Mouse (Mus musculus) forebrain, embryonic 10.5 days (tissue): ENCODE results near the gene Plekhh1. TPM values are rescaled to one million over a fixed set of nuclear protein-coding genes. Genes with fewer than 3 reads are reported as not detected.
"Not testable (repeated sequence)": the region's sequence is repeated elsewhere in the genome, so short reads cannot be mapped to it uniquely, and the experiment has no call there.

Source experiments
- DNase-seq: peaks from one replicate; pipeline ENCODE4 v3.0.0-alpha.2; 2017; ENCODE audit warnings: low spot score; ENCODE audit errors: extremely low spot score
- H3K27ac ChIP-seq: fragments of 300-500 bp; sonication (generic); 2 replicates; pipeline ENCODE4 v1.5.1; 2016; ENCODE audit warnings: mild to moderate bottlenecking
- H3K27me3 ChIP-seq: fragments of 300-500 bp; sonication (generic); 2 replicates; pipeline ENCODE4 v1.6.1; 2016; ENCODE audit warnings: mild to moderate bottlenecking; ENCODE audit not compliant: poor library complexity, severe bottlenecking
- H3K36me3 ChIP-seq: fragments of 300-500 bp; sonication (generic); replicated peaks from 2 replicates; pipeline ENCODE4 v1.6.1; 2016; ENCODE audit warnings: mild to moderate bottlenecking, moderate library complexity
- H3K4me1 ChIP-seq: fragments of 300-500 bp; sonication (generic); 2 replicates; pipeline ENCODE4 v1.6.1; 2016
- H3K4me3 ChIP-seq: fragments of 300-500 bp; sonication (generic); 2 replicates; pipeline ENCODE4 v1.5.1; 2016; ENCODE audit warnings: mild to moderate bottlenecking, moderate library complexity
- H3K9me3 ChIP-seq: fragments of 300-500 bp; sonication (generic); 2 replicates; pipeline ENCODE4 v1.6.1; 2016; ENCODE audit warnings: mild to moderate bottlenecking, moderate library complexity
- WGBS: fragments of 180-500 bp; shearing (Covaris S2); methylation state at CpG from one replicate; pipeline ENCODE4 v1.1.7; 2016; 5-methylcytosine and 5-hydroxymethylcytosine counted together
- polyA plus RNA-seq: library from polyadenylated mRNA; unstranded; fragments of >200 nt; fragmentation: Nextera tagmentation; extraction: Ambion mirVana; gene quantifications from 2 replicates; pipeline ENCODE4 v1.2.1, GENCODE M21; 2016

Plekhh1 gene
- polyA plus RNA-seq, 1 experiment from 2014 or later = 6.6 TPM

DNA sequence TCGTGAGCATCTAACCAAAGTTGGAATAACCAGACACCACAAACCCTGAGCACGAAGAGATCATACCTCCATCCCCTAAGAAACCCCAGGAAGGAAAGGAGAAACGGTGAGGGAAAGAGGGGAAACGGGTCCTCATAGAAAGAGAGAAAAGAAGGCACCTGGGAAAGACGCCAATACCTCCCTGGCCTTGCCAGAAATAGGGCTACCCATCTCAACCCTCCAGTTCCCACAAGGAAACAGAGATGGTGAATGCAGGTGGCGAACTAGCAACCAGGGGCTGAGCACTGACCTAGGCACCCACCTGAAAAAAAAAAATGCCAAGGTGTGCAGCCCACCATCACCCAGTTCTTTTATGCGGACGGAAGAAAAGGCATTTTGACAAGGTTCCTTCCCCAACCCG, 22.9 kb upstream of the Plekhh1 start:
- peaks cover 18% of the 10 kb centered on the region for H3K4me1 ChIP-seq
- DNase-seq = no peak
- peak overlapping the region; percentile 96 for H3K4me3 ChIP-seq
- H3K27me3 ChIP-seq = peaks cover 38% of the 10 kb centered on the region
- no peaks in the 10 kb centered on the region for H3K9me3 ChIP-seq
- 33% methylated on average over 9 of the region's 9 CpGs for WGBS
- peak overlapping the region; percentile 87; the same call in 1 of the 2 replicates for H3K27ac ChIP-seq
- H3K36me3 ChIP-seq = no peaks in the 10 kb centered on the region

DNA sequence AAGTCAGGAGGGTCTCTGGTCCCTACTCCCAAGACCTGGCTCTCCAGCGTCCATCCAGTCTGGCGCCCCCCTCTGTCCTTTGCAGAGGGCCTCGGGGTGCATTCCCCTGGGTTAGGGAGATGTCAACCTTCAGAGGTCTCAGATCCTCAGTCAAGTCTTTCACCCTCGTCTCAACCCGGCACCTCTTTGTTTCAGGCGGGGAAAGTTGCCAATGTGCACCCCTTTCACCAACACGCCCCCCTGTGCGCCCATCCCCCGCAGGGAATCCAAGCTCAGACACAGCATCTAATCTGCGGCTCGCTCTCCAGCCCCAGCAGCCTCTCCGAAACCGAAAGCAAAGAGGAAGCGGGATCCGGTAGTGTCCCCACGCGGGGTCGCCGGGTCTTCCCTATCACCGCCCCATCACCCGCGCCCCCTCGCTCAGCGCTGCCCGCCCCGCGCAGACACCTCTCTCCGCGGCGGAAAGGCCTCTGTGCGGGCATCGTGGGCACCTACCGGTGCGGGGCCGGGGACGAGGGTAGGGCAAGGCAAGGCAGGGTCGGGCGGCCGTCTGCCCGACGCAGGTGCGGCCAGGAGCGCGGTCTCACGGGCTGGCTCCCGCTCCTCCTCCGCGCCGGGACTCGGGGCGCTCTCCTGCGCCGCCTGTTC, 22.4 kb upstream of the Plekhh1 start:
- Histone ChIP-seq H3K4me1 (peaks cover 21% of the 10 kb centered on the region), H3K27me3 (peaks cover 38% of the 10 kb centered on the region), H3K4me3 (peak overlapping the region; percentile 96), H3K36me3 (no peaks in the 10 kb centered on the region), H3K27ac (peak overlapping the region; percentile 87), H3K9me3 (no peaks in the 10 kb centered on the region)
- under 1% methylated on average over 53 of the region's 53 CpGs for WGBS
- peak; percentile 48 for DNase-seq

DNA sequence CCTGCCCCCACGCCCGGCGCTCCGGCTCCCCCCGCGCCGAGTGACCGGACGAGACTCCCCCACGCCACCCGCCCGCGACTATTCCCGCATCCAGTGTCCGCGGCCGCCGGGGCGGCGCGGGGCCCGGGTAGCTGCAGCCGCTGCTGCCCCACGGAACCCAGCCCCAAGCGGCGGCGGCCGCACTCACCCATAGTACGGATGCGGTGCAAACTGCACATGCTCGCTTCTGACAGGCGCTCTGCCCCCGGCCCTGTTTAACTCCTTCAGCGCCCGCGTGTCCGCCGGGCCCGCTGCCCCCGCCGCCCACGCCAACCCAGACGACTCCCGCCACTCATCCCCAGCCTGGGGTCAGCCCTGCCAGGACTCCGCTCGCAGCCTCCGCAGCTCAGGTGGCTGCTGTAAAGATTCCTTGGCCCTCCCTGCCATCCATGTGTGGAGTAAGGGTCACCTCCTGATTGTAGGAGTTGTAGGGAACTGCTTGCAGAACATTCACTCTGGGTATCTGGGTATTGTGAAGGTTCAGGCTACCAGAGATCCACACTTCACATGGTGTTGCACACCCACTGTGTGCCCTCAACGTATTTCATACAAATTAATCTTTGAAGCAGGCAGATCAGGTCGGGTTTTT, 21.7 kb upstream of the Plekhh1 start, which contains the start of gene Tmem229b:
Gene Tmem229b, minus strand, starts transcription at position 502 of the 628 bp plus-strand sequence.
- no peaks in the 10 kb centered on the region for H3K36me3 ChIP-seq
- peak within 1 kb of the TSS; percentile 87 for H3K27ac ChIP-seq
- peak within 1 kb of the TSS; percentile 96 for H3K4me3 ChIP-seq
- 1% methylated on average over 49 of the region's 49 CpGs for WGBS
- DNase-seq = peak; percentile 67
- no peaks in the 10 kb centered on the region for H3K9me3 ChIP-seq
- peaks cover 21% of the 10 kb centered on the region for H3K4me1 ChIP-seq
- peaks cover 38% of the 10 kb centered on the region for H3K27me3 ChIP-seq

DNA sequence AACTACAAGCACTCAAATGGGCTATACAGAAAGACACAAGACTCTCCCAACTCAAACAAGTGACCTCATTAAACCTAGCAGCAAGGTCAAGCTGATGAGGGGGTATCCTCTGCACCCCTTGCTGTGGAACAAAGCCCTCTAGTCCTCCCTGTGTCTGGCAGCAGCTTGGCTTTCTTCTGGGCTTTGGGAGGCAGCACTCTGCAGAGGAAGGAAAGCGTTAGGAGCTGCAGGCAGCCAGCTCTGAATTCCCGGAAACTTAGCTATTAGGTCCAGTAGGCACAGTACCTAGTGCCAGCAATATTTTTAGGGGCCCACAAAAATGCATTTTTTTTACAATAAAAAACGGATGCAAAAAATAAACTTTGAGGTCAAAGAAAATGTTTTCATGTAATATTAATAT, 18.4 kb upstream of the Plekhh1 start:
- Histone ChIP-seq H3K27ac (no peak overlapping the region), H3K4me1 (peaks cover 21% of the 10 kb centered on the region), H3K27me3 (peaks cover 26% of the 10 kb centered on the region), H3K4me3 (no peak overlapping the region), H3K9me3 (no peaks in the 10 kb centered on the region), H3K36me3 (no peaks in the 10 kb centered on the region)
- 50% methylated on average over 3 of the region's 3 CpGs for WGBS
- DNase-seq = no peak

DNA sequence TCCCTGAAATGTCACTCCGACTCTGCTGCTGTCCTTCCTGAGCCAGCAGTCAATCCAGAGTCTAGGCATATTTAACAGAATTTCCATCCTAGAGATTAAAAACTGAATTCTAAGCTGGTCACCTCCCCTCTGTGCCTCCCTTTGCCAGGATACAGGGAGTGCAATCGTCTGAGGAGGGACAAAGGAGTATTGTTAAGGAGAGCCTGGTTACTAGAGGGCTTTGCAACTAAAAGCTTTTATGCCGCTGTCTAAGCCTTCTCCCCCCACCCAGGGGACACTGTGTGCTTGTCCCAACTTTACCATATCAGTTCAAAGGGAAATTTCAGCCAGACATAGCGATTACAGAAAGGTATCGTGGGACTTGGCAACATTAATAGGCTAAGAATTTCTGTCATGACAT, 12.9 kb upstream of the Plekhh1 start:
- no peaks in the 10 kb centered on the region for H3K36me3 ChIP-seq
- H3K4me3 ChIP-seq = no peak overlapping the region
- 36% methylated on average over 5 of the region's 5 CpGs for WGBS
- no peaks in the 10 kb centered on the region for H3K27me3 ChIP-seq
- DNase-seq = no peak
- H3K9me3 ChIP-seq = no peaks in the 10 kb centered on the region
- peak overlapping the region; percentile 58; the same call in 1 of the 2 replicates for H3K27ac ChIP-seq
- H3K4me1 ChIP-seq = peaks cover 15% of the 10 kb centered on the region

DNA sequence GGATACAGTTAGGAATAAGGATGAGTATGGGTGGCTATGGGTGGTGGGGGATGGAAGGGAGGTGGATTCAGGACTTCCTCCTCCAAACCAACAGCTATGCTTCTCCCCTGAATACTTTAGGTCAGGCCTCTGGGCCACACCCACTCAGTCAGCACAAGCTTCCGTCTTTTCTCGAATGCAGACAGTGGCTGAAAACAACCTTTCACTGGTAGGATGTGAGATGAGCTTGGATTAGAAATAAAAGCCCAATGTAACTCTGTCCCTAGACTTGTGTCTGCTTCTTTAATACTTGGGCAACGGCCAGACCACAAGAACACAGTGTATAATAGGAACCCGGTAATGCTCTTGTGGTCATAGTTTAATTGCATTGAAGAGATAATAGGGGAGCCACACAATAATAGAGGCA, 11.0 kb upstream of the Plekhh1 start:
- DNase-seq = no peak
- H3K9me3 ChIP-seq = no peaks in the 10 kb centered on the region
- H3K4me1 ChIP-seq = peaks cover 12% of the 10 kb centered on the region
- H3K27ac ChIP-seq = no peak overlapping the region
- H3K36me3 ChIP-seq = no peaks in the 10 kb centered on the region
- 71% methylated on average over 4 of the region's 4 CpGs for WGBS
- no peaks in the 10 kb centered on the region for H3K27me3 ChIP-seq
- no peak overlapping the region for H3K4me3 ChIP-seq

DNA sequence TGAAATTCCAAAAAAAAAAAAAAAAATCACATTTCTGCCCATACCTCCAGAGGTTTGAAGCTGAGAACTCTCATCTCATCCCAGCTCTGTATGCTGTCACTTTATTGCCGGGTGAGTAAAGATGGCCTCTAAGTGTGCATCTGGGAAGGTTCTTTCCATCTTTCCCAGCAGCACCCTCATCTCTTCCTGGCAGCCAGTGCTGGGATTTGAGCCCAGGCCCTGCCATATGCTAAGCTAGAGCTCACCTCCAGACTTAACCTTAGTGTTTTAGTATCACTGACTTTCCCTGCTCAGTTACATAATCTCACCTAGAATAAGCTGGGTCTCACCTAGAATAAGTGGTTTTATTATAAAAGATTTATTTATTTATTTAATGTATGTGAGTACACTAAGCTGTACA, 7.1 kb upstream of the Plekhh1 start:
- no peaks in the 10 kb centered on the region for H3K9me3 ChIP-seq
- 81% methylated on average over 1 of the region's 1 CpGs for WGBS
- no peak overlapping the region for H3K27ac ChIP-seq
- H3K27me3 ChIP-seq = no peaks in the 10 kb centered on the region
- H3K4me3 ChIP-seq = no peak overlapping the region
- no peak for DNase-seq
- H3K36me3 ChIP-seq = no peaks in the 10 kb centered on the region
- no peaks in the 10 kb centered on the region for H3K4me1 ChIP-seq

DNA sequence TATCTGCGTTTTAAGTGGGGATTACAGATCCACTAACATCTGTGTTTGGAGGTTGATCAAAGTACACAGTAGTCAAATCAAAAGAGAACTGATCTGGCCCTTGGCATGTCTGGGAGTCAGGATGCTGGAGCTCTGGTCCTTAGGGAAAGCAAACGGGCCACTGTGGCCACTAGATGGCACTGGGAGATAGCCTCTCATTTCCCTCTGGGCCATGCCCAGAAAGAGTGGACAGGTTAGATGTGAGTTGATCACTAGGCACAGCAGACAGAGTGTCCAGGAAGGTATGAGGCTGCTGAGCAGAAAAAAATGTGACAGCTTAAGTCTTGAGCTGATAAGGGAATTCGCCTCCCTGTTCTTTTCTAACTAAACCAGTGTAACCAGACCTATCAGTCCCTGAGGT, 6.1 kb upstream of the Plekhh1 start:
- 11% methylated on average over 3 of the region's 3 CpGs for WGBS
- no peaks in the 10 kb centered on the region for H3K9me3 ChIP-seq
- no peaks in the 10 kb centered on the region for H3K27me3 ChIP-seq
- H3K36me3 ChIP-seq = no peaks in the 10 kb centered on the region
- no peak overlapping the region for H3K27ac ChIP-seq
- peak; percentile 65 for DNase-seq
- no peak overlapping the region for H3K4me3 ChIP-seq
- H3K4me1 ChIP-seq = no peaks in the 10 kb centered on the region; the same call in 1 of the 2 replicates

DNA sequence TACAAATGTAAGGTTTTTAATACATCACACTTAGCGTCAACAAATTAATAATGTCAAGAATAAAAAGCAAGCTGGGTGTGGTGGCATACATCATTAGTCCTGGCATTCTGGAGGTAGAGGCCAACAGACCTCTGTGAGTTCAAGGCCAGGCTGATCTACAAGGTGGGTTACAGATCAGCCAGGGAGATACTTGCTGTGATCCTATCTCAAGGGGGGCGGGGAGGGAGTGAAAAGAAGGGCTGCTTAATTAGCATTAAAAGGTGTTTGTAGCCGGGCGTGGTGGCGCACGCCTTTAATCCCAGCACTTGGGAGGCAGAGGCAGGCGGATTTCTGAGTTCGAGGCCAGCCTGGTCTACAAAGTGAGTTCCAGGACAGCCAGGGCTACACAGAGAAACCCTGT, 1.4 kb upstream of the Plekhh1 start:
- not testable (repeated sequence) for H3K9me3 ChIP-seq, H3K27me3 ChIP-seq, H3K27ac ChIP-seq, H3K36me3 ChIP-seq, DNase-seq, H3K4me3 ChIP-seq
- H3K4me1 ChIP-seq = peaks cover 22% of the 10 kb centered on the region
- 87% methylated on average over 8 of the region's 8 CpGs for WGBS

DNA sequence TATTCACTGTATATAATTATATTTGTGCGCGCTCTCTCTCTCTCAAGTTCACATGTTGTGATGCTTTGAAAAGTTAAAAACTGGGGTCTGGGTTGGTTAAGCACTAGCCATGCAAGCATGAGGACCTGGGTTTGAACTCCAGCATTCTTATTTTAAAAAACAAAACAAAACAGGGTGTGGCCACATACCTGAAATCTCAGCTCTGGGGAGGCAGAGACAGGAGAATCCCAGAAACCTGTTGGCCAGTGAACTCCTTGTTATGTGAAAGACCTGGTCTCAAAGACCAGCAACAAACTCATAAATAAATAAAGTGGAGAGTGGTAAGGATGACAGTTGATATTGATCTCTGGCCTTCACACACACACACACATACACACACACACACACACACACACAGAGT, 5.4 kb downstream of the Plekhh1 start:
- 95% methylated on average over 2 of the region's 2 CpGs for WGBS
- no peaks in the 10 kb centered on the region for H3K9me3 ChIP-seq
- peaks cover 5% of the 10 kb centered on the region; the same call in 1 of the 2 replicates for H3K27me3 ChIP-seq
- H3K27ac ChIP-seq = no peak overlapping the region
- no peak overlapping the region for H3K4me3 ChIP-seq
- peaks cover 14% of the 10 kb centered on the region for H3K4me1 ChIP-seq
- no peak for DNase-seq
- H3K36me3 ChIP-seq = no peaks in the 10 kb centered on the region

DNA sequence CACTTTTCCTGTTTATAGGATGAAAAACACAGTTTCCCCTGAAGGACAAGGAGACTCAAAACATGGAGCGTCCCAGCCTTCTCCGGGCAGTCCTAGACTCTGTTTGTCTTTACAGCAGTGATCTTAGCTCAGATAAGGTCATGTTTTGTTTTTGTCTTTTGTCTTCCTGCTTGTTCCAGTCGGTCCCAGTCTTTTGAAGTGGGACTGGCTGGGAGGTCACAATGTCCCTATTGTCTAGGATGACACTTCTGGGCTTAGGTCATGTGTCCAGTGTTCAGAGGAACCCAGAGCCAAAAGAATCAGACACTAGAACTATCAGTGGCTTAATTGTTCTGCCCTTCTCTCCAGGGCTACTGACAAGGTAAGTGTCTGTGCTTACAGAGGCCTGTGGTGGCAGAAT, 6.4 kb downstream of the Plekhh1 start:
- H3K9me3 ChIP-seq = no peaks in the 10 kb centered on the region
- no peak overlapping the region for H3K4me3 ChIP-seq
- WGBS = 43% methylated on average over 3 of the region's 3 CpGs
- no peak overlapping the region for H3K27ac ChIP-seq
- H3K4me1 ChIP-seq = peaks cover 6% of the 10 kb centered on the region; the same call in 1 of the 2 replicates
- peaks cover 5% of the 10 kb centered on the region; the same call in 1 of the 2 replicates for H3K27me3 ChIP-seq
- peaks cover 2% of the 10 kb centered on the region; the same call in 1 of the 2 replicates for H3K36me3 ChIP-seq
- no peak for DNase-seq

DNA sequence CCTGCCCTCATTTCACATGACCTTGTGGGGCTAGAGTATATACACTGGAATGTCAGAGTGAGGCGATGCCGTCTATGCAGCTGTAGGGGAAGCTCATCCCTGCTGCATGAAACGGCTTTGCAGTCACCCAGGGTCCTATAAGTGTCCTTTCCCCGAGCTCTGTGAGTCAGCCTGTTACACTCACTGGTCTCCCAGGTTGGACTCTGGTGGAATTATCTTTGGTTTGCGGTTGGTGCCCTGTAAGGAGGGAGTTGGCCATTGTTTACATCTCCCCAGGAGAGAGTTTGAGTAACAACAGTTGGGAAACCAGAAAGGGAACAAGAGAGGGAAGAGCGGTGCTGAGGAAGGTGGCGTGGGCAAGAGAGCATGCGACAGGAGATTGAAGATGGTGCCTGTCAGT, 10.7 kb downstream of the Plekhh1 start:
- 76% methylated on average over 8 of the region's 8 CpGs for WGBS
- DNase-seq = no peak

DNA sequence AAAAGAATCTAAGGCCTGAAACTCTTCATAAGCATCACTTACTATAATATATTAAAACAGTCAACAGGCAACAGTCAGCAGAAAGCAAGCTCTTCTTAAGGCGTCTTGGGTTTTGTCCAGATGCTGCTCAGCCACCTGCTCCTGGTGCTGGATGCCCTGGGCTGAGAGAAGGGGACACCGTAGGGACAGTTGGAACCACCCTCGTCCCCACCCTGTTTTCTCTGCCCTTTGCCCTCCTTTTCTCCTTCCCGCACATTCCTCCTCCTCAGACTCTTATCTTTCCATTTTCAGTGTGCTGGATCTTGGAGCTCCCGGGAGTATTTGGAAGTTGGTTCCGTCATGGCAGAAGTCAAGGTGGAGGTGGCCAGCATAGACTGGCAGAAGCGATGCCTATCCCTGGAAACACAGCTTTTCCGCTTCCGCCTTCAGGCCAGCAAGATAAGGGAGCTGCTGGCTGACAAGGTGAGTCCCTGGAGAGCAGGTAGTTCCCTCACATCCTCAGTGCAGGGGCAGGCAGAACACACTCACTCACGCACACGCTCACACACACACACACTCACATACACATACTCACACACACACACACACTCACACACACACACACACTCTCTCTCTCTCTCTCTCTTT, 11.4 kb downstream of the Plekhh1 start:
- no peak overlapping the region for H3K27ac ChIP-seq
- H3K27me3 ChIP-seq = no peaks in the 10 kb centered on the region
- H3K4me1 ChIP-seq = peaks cover 3% of the 10 kb centered on the region; the same call in 1 of the 2 replicates
- no peaks in the 10 kb centered on the region for H3K9me3 ChIP-seq
- no peak for DNase-seq
- no peak overlapping the region for H3K4me3 ChIP-seq
- 90% methylated on average over 11 of the region's 11 CpGs for WGBS
- peaks cover 40% of the 10 kb centered on the region for H3K36me3 ChIP-seq

More for the DNA sequence above, 10.7 kb downstream of the Plekhh1 start:
- Histone ChIP-seq H3K27ac (no peak overlapping the region), H3K27me3 (no peaks in the 10 kb centered on the region), H3K4me1 (peaks cover 6% of the 10 kb centered on the region; the same call in 1 of the 2 replicates), H3K4me3 (no peak overlapping the region), H3K36me3 (peaks cover 34% of the 10 kb centered on the region), H3K9me3 (no peaks in the 10 kb centered on the region)
